Mouse (Mus musculus) intestine, embryonic 16.5 days (tissue): ENCODE results near the gene Gbp7. TPM values are rescaled to one million over a fixed set of nuclear protein-coding genes. Genes with fewer than 3 reads are reported as not detected.

ENCODE experiments used
- ATAC-seq: fragments of 200-750 bp; cut with Nextera tagmentation; 2 replicates; pipeline ENCODE4 v1.8.0; 2017; ENCODE audit warnings: moderate TSS enrichment, moderate library complexity
- H3K27ac ChIP-seq: fragments of 300-500 bp; sonication (generic); 2 replicates; pipeline ENCODE4 v1.5.1; 2014; ENCODE audit warnings: mild to moderate bottlenecking, low read length
- H3K27me3 ChIP-seq: fragments of 300-500 bp; sonication (generic); replicated peaks from 2 replicates; pipeline ENCODE4 v1.6.1; 2014; ENCODE audit warnings: low read length, control low read depth, mixed read lengths; ENCODE audit not compliant: control insufficient read depth, insufficient read depth
- H3K36me3 ChIP-seq: fragments of 300-500 bp; sonication (generic); 2 replicates; pipeline ENCODE4 v1.6.1; 2014; ENCODE audit warnings: low read length, control low read depth; ENCODE audit not compliant: control insufficient read depth, insufficient read depth
- H3K4me1 ChIP-seq: fragments of 300-500 bp; sonication (generic); 2 replicates; pipeline ENCODE4 v1.6.1; 2014; ENCODE audit warnings: low read length, control low read depth, mixed read lengths; ENCODE audit not compliant: control insufficient read depth, insufficient read depth
- H3K4me2 ChIP-seq: fragments of 300-500 bp; sonication (generic); 2 replicates; pipeline ENCODE4 v1.6.1; 2014; ENCODE audit warnings: low read depth, low read length, control low read depth
- H3K4me3 ChIP-seq: fragments of 300-500 bp; sonication (generic); 2 replicates; pipeline ENCODE4 v1.5.1; 2014; ENCODE audit warnings: mild to moderate bottlenecking, low read length
- H3K9ac ChIP-seq: fragments of 300-500 bp; sonication (generic); 2 replicates; pipeline ENCODE4 v1.6.1; 2014; ENCODE audit warnings: low read depth, low read length
- H3K9me3 ChIP-seq: fragments of 300-500 bp; sonication (generic); 2 replicates; pipeline ENCODE4 v1.6.1; 2016; ENCODE audit warnings: low read length, control low read depth; ENCODE audit not compliant: control insufficient read depth
- WGBS: fragments of 180-500 bp; shearing (Covaris S2); extraction: QIAGEN DNeasy Blood & Tissue Kit; methylation state at CpG from one replicate; pipeline ENCODE4 v1.1.7; 2014; 5-methylcytosine and 5-hydroxymethylcytosine counted together
- polyA plus RNA-seq: library from polyadenylated mRNA; unstranded; fragments of >200 nt; fragmentation: Nextera tagmentation; extraction: Ambion mirVana; gene quantifications from 2 replicates; pipeline ENCODE4 v1.2.1, GENCODE M21; 2015

Gene Gbp7
- polyA plus RNA-seq, 1 experiment from 2014 or later = 6.8 TPM

- no peak overlapping the region for H3K27ac ChIP-seq
These were observed 57.2 kb downstream of the Gbp7 start for GRCm38 (mm10) chr3:142587386-142587785.

GRCm38 (mm10) chr3:142588888-142589287 lies 58.7 kb downstream of the Gbp7 start:
- Histone ChIP-seq H3K9ac (no peak overlapping the region), H3K9me3 (no peaks in the 10 kb centered on the region), H3K4me2 (no peak overlapping the region), H3K27me3 (no peaks in the 10 kb centered on the region), H3K36me3 (no peaks in the 10 kb centered on the region), H3K4me3 (no peak overlapping the region), H3K4me1 (no peaks in the 10 kb centered on the region), H3K27ac (no peak overlapping the region)
- ATAC-seq = no peak
- 70% methylated on average over 2 of the region's 2 CpGs for WGBS

More at GRCm38 (mm10) chr3:142587386-142587785, 57.2 kb downstream of the Gbp7 start:
- no peaks in the 10 kb centered on the region for H3K27me3 ChIP-seq
- no peak overlapping the region for H3K4me3 ChIP-seq
- no peak for ATAC-seq
- no peaks in the 10 kb centered on the region for H3K36me3 ChIP-seq
- no peak overlapping the region for H3K4me2 ChIP-seq
- no peaks in the 10 kb centered on the region for H3K4me1 ChIP-seq
- H3K9ac ChIP-seq = no peak overlapping the region
- H3K9me3 ChIP-seq = no peaks in the 10 kb centered on the region

- Histone ChIP-seq H3K4me3 (no peak overlapping the region), H3K27me3 (no peaks in the 10 kb centered on the region), H3K9me3 (no peaks in the 10 kb centered on the region), H3K36me3 (no peaks in the 10 kb centered on the region), H3K9ac (no peak overlapping the region), H3K4me2 (no peak overlapping the region), H3K27ac (no peak overlapping the region), H3K4me1 (no peaks in the 10 kb centered on the region)
- 84% methylated on average over 4 of the region's 4 CpGs for WGBS
- ATAC-seq = no peak
These were observed 60.4 kb downstream of the Gbp7 start for GRCm38 (mm10) chr3:142590431-142591067.

GRCm38 (mm10) chr3:142594547-142594946 lies 64.4 kb downstream of the Gbp7 start, which contains the start of gene Gbp2b:
Gbp2b (plus strand) TSS chr3:142594847.
- Histone ChIP-seq H3K36me3 (no peaks in the 10 kb centered on the region), H3K4me3 (no peak within 1 kb of the TSS), H3K27me3 (no peaks in the 10 kb centered on the region), H3K27ac (no peak within 1 kb of the TSS), H3K9me3 (no peaks in the 10 kb centered on the region), H3K4me2 (no peak within 1 kb of the TSS), H3K4me1 (no peaks in the 10 kb centered on the region), H3K9ac (no peak within 1 kb of the TSS)
- ATAC-seq = no peak
- 69% methylated on average over 1 of the region's 1 CpGs for WGBS

- no peak for ATAC-seq
- 82% methylated on average over 3 of the region's 3 CpGs for WGBS
- Histone ChIP-seq H3K4me1 (no peaks in the 10 kb centered on the region), H3K27ac (no peak overlapping the region), H3K9ac (no peak overlapping the region), H3K9me3 (no peaks in the 10 kb centered on the region), H3K4me2 (no peak overlapping the region), H3K4me3 (no peak overlapping the region), H3K27me3 (no peaks in the 10 kb centered on the region), H3K36me3 (no peaks in the 10 kb centered on the region)
These were observed 67.8 kb downstream of the Gbp7 start for GRCm38 (mm10) chr3:142597923-142598322.

Other genes starting within 250 kb of the Gbp7 start
- gene Pdlim5, start 134.6 kb upstream of the Gbp7 start, polyA plus RNA-seq = 35.7 and 37.2 TPM in 2 replicates
- 0.18 and 0.20 TPM in 2 replicates for gene Gbp5, start 36.4 kb upstream of the Gbp7 start, polyA plus RNA-seq
- 2.7 and 2.8 TPM in 2 replicates for gene Gbp3, start 29.7 kb downstream of the Gbp7 start, polyA plus RNA-seq
- gene Gbp2b, start 64.5 kb downstream of the Gbp7 start, polyA plus RNA-seq = 0.61 and 1.0 TPM in 2 replicates
- gene Gbp2, start 90.3 kb downstream of the Gbp7 start, polyA plus RNA-seq = 3.7 and 4.0 TPM in 2 replicates
- gene Kyat3, start 170.7 kb downstream of the Gbp7 start, polyA plus RNA-seq = 16.6 and 17.8 TPM in 2 replicates
- 68.2 and 72.0 TPM in 2 replicates for gene Gtf2b, start 234.7 kb downstream of the Gbp7 start, polyA plus RNA-seq